Mouse (Mus musculus): ENCODE measurements around the gene Sh2d2a. TPM values are rescaled to one million over a fixed set of nuclear protein-coding genes. Genes with fewer than 3 reads are reported as not detected.
A peak's percentile ranks its signal among the peaks of the same experiment; 100 is the strongest.
"Not testable (repeated sequence)": the region's sequence is repeated elsewhere in the genome, so short reads cannot be mapped to it uniquely, and the experiment has no call there.

Sh2d2a gene
- polyA plus RNA-seq, 1 experiment from 2014 or later, result not detected

- Histone ChIP-seq H3K27ac (ENCODE audit: low read depth, low read length) (no peak overlapping the region), H3K4me1 (ENCODE audit: control insufficient read depth, insufficient read depth, low read length) (peaks cover 13% of the 10 kb centered on the region), H3K9me3 (ENCODE audit: control insufficient read depth, low read length) (no peaks in the 10 kb centered on the region), H3K27me3 (ENCODE audit: control insufficient read depth, insufficient read depth, low read length) (no peaks in the 10 kb centered on the region), H3K4me3 (ENCODE audit: low read depth, low read length) (peak overlapping the region; percentile 97), H3K9ac (ENCODE audit: low read length) (peak overlapping the region; percentile 93), H3K4me2 (peak overlapping the region; percentile 95), H3K36me3 (ENCODE audit: control insufficient read depth, insufficient read depth, low read length) (peaks cover 3% of the 10 kb centered on the region; the same call in 1 of the 2 replicates)
- WGBS, result 3% methylated on average over 3 of the region's 3 CpGs
- DNase-seq (ENCODE audit: low spot score, missing footprints) (no peak), ATAC-seq (ENCODE audit: low FRiP score) (no peak)
Observed at GRCm38 (mm10) chr3:87884291-87884690, 37.7 kb downstream of the Sh2d2a start.

DNA sequence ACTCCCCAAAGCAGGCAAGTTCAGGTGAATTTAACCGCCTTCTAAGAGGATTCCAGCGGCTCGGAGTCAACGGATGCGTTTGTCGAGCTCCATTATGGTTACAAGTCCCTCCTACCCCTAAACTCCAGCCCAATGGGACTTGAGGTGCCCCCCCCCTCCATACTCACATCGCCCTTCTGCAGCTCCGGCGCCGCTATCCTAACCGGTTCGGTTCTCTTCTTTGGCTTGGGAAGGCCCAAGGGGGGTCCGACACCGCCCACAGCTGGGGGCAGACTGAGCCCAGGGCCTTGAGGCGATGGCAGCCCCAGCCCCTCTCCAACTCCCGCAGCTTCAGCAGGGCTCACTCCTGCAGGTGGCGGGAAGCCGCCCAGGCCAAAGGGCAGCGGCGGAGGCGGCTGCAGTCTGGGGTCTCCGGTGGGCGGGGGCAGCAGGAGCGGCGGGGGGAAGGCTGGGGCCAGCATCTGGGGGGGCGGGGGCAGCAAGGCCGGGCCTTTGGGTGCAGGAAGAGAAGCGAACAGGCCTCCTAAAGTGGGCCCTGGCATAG lies 38.2 kb downstream of the Sh2d2a start:
- DNase-seq (ENCODE audit: low spot score, missing footprints) (peak; percentile 92), ATAC-seq (ENCODE audit: low FRiP score) (peak; percentile 54)
- Histone ChIP-seq H3K4me2 (peak overlapping the region; percentile 95), H3K4me1 (ENCODE audit: control insufficient read depth, insufficient read depth, low read length) (peaks cover 13% of the 10 kb centered on the region), H3K9me3 (ENCODE audit: control insufficient read depth, low read length) (no peaks in the 10 kb centered on the region), H3K4me3 (ENCODE audit: low read depth, low read length) (peak overlapping the region; percentile 97), H3K27me3 (ENCODE audit: control insufficient read depth, insufficient read depth, low read length) (no peaks in the 10 kb centered on the region), H3K36me3 (ENCODE audit: control insufficient read depth, insufficient read depth, low read length) (peaks cover 3% of the 10 kb centered on the region; the same call in 1 of the 2 replicates), H3K27ac (ENCODE audit: low read depth, low read length) (peak overlapping the region; percentile 31), H3K9ac (ENCODE audit: low read length) (peak overlapping the region; percentile 93)
- WGBS, result under 1% methylated on average over 26 of the region's 28 CpGs

DNA sequence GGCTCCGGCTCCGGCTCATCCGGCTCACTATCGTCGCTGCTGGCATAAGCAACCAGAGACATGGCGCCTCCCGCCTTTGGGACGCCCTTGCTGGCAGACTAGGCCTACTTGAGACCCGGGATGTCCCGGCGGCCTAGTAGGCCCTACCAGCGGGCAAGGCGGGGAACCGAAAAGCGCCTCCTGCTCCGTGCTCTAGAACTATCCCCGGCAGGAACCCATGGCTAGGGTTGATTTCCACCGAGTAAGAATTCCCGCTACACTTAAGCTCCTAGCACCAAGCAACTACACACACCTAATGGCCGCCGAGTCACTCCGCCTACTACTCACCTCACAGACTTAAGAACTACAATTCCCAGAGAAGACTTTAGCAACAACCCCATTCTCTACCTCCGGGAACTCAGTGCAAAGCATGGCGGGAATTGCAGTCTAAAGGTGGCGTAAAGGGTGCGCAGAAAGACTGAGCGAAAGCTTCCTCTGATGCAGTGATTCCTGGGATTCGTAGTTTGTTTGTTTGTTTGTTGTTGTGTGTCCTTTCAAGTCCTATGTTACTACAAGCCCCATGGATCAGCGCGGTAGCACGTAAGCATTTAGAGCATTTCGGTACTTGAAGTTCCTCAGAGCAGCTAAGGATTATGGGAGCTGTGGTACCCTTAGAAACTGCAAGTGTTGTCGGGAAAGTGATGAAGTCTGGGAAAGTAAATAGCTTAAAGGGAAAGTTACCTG lies 38.9 kb downstream of the Sh2d2a start, which contains the start of gene Prcc:
TSS of gene Prcc (minus strand) at position 328 of the 723 bp plus-strand sequence.
- ATAC-seq (ENCODE audit: low FRiP score), result peak; percentile 97
- peaks cover 13% of the 10 kb centered on the region for H3K4me1 ChIP-seq (ENCODE audit: control insufficient read depth, insufficient read depth, low read length)
- peak; percentile 99 for DNase-seq (ENCODE audit: low spot score, missing footprints)
- H3K9me3 ChIP-seq (ENCODE audit: control insufficient read depth, low read length), result no peaks in the 10 kb centered on the region
- peak within 1 kb of the TSS; percentile 97 for H3K4me3 ChIP-seq (ENCODE audit: low read depth, low read length)
- no peaks in the 10 kb centered on the region for H3K27me3 ChIP-seq (ENCODE audit: control insufficient read depth, insufficient read depth, low read length)
- H3K36me3 ChIP-seq (ENCODE audit: control insufficient read depth, insufficient read depth, low read length), result peaks cover 2% of the 10 kb centered on the region; the same call in 1 of the 2 replicates
- under 1% methylated on average over 33 of the region's 33 CpGs for WGBS
- peak within 1 kb of the TSS; percentile 95 for H3K4me2 ChIP-seq
- H3K27ac ChIP-seq (ENCODE audit: low read depth, low read length), result peak within 1 kb of the TSS; percentile 31
- peak within 1 kb of the TSS; percentile 93 for H3K9ac ChIP-seq (ENCODE audit: low read length)

DNA sequence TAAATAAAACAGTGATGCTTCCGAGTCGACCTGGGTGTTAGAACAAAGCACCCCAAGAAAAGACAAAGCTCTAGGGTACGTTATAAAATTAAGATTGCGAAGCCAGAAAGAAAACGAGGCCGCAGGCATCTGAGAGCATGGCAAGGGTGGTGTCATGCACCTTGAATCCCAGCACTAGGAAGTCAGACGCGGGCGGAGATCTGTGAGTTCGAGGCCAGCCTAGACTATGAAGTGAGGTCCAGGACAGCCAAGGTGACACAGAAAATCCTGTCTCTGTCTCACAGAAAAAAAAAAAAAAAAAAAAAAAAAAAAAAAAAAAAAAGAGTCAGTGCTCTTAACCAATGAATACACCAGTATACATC lies 39.4 kb downstream of the Sh2d2a start:
- DNase-seq (ENCODE audit: low spot score, missing footprints) (no peak), ATAC-seq (ENCODE audit: low FRiP score) (peak; percentile 31; the same call in 1 of the 2 replicates)
- H3K4me3 ChIP-seq (ENCODE audit: low read depth, low read length), result peak overlapping the region; percentile 97
- peak overlapping the region; percentile 43 for H3K9ac ChIP-seq (ENCODE audit: low read length)
- WGBS, result 15% methylated on average over 10 of the region's 10 CpGs
- no peaks in the 10 kb centered on the region for H3K9me3 ChIP-seq (ENCODE audit: control insufficient read depth, low read length)
- no peak overlapping the region for H3K27ac ChIP-seq (ENCODE audit: low read depth, low read length)
- H3K27me3 ChIP-seq (ENCODE audit: control insufficient read depth, insufficient read depth, low read length), result no peaks in the 10 kb centered on the region
- H3K36me3 ChIP-seq (ENCODE audit: control insufficient read depth, insufficient read depth, low read length), result no peaks in the 10 kb centered on the region
- peaks cover 13% of the 10 kb centered on the region for H3K4me1 ChIP-seq (ENCODE audit: control insufficient read depth, insufficient read depth, low read length)
- H3K4me2 ChIP-seq, result peak overlapping the region; percentile 42

- Histone ChIP-seq H3K4me3 (ENCODE audit: low read depth, low read length) (no peak overlapping the region; the same call in 1 of the 2 replicates), H3K4me1 (ENCODE audit: control insufficient read depth, insufficient read depth, low read length) (peaks cover 13% of the 10 kb centered on the region), H3K36me3 (ENCODE audit: control insufficient read depth, insufficient read depth, low read length) (no peaks in the 10 kb centered on the region), H3K9me3 (ENCODE audit: control insufficient read depth, low read length) (no peaks in the 10 kb centered on the region), H3K9ac (ENCODE audit: low read length) (no peak overlapping the region), H3K27me3 (ENCODE audit: control insufficient read depth, insufficient read depth, low read length) (no peaks in the 10 kb centered on the region), H3K27ac (ENCODE audit: low read depth, low read length) (no peak overlapping the region), H3K4me2 (no peak overlapping the region)
- DNase-seq (ENCODE audit: low spot score, missing footprints), result no peak
- 87% methylated on average over 6 of the region's 6 CpGs for WGBS
- ATAC-seq (ENCODE audit: low FRiP score), result peak; percentile 1; the same call in 1 of the 2 replicates
Observed at GRCm38 (mm10) chr3:87886416-87886815, 39.9 kb downstream of the Sh2d2a start.

DNA sequence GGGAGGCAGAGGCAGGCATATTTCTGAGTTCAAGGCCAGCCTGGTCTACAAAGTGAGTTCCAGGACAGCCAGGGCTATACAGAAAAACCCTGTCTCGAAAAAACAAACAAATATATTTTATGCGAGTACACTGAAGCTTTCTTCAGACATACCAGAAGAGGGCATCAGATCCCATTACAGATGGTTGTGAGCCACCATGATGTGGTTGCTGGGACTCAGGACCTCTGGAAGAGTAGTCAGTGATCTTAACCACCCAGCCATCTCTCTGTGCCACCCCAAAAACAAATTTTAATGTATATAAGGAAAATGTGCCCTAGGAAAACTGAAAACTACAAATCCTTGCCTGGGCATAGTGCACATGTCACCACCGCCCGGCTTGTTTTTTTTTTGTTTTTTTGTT lies 40.8 kb downstream of the Sh2d2a start:
- 80% methylated on average over 4 of the region's 4 CpGs for WGBS
- not testable (repeated sequence) for H3K27me3 ChIP-seq (ENCODE audit: control insufficient read depth, insufficient read depth, low read length); H3K27ac ChIP-seq (ENCODE audit: low read depth, low read length); DNase-seq (ENCODE audit: low spot score, missing footprints); H3K4me2 ChIP-seq; ATAC-seq (ENCODE audit: low FRiP score); H3K9me3 ChIP-seq (ENCODE audit: control insufficient read depth, low read length); H3K4me3 ChIP-seq (ENCODE audit: low read depth, low read length); H3K36me3 ChIP-seq (ENCODE audit: control insufficient read depth, insufficient read depth, low read length); H3K9ac ChIP-seq (ENCODE audit: low read length)
- H3K4me1 ChIP-seq (ENCODE audit: control insufficient read depth, insufficient read depth, low read length), result peaks cover 13% of the 10 kb centered on the region

- Histone ChIP-seq H3K4me2 (no peak overlapping the region), H3K36me3 (ENCODE audit: control insufficient read depth, insufficient read depth, low read length) (no peaks in the 10 kb centered on the region), H3K9me3 (ENCODE audit: control insufficient read depth, low read length) (no peaks in the 10 kb centered on the region), H3K4me3 (ENCODE audit: low read depth, low read length) (no peak overlapping the region), H3K9ac (ENCODE audit: low read length) (no peak overlapping the region), H3K4me1 (ENCODE audit: control insufficient read depth, insufficient read depth, low read length) (no peaks in the 10 kb centered on the region), H3K27me3 (ENCODE audit: control insufficient read depth, insufficient read depth, low read length) (no peaks in the 10 kb centered on the region), H3K27ac (ENCODE audit: low read depth, low read length) (no peak overlapping the region)
- no peak for DNase-seq (ENCODE audit: low spot score, missing footprints)
- no peak for ATAC-seq (ENCODE audit: low FRiP score)
- WGBS, result 44% methylated on average over 3 of the region's 3 CpGs
Observed at GRCm38 (mm10) chr3:87891481-87891880, 44.9 kb downstream of the Sh2d2a start.

GRCm38 (mm10) chr3:87893367-87893905 lies 46.9 kb downstream of the Sh2d2a start:
- H3K27ac ChIP-seq (ENCODE audit: low read depth, low read length), result no peak overlapping the region
- H3K27me3 ChIP-seq (ENCODE audit: control insufficient read depth, insufficient read depth, low read length), result no peaks in the 10 kb centered on the region
- no peak overlapping the region for H3K4me2 ChIP-seq
- H3K9me3 ChIP-seq (ENCODE audit: control insufficient read depth, low read length), result no peaks in the 10 kb centered on the region
- DNase-seq (ENCODE audit: low spot score, missing footprints) (peak; percentile 57), ATAC-seq (ENCODE audit: low FRiP score) (no peak)
- H3K36me3 ChIP-seq (ENCODE audit: control insufficient read depth, insufficient read depth, low read length), result no peaks in the 10 kb centered on the region
- H3K4me1 ChIP-seq (ENCODE audit: control insufficient read depth, insufficient read depth, low read length), result no peaks in the 10 kb centered on the region
- no peak overlapping the region for H3K4me3 ChIP-seq (ENCODE audit: low read depth, low read length)
- WGBS, result 65% methylated on average over 3 of the region's 3 CpGs
- no peak overlapping the region for H3K9ac ChIP-seq (ENCODE audit: low read length)

GRCm38 (mm10) chr3:87899266-87899665 lies 52.7 kb downstream of the Sh2d2a start:
- DNase-seq (ENCODE audit: low spot score, missing footprints), result peak; percentile 62
- Histone ChIP-seq H3K9me3 (ENCODE audit: control insufficient read depth, low read length) (no peaks in the 10 kb centered on the region), H3K36me3 (ENCODE audit: control insufficient read depth, insufficient read depth, low read length) (no peaks in the 10 kb centered on the region), H3K27me3 (ENCODE audit: control insufficient read depth, insufficient read depth, low read length) (no peaks in the 10 kb centered on the region), H3K27ac (ENCODE audit: low read depth, low read length) (no peak overlapping the region), H3K4me1 (ENCODE audit: control insufficient read depth, insufficient read depth, low read length) (no peaks in the 10 kb centered on the region), H3K4me3 (ENCODE audit: low read depth, low read length) (no peak overlapping the region), H3K4me2 (no peak overlapping the region), H3K9ac (ENCODE audit: low read length) (no peak overlapping the region)
- no peak for ATAC-seq (ENCODE audit: low FRiP score)
- 72% methylated on average over 3 of the region's 3 CpGs for WGBS
